Mouse (Mus musculus) MEL (cell line): Measurements from ENCODE around the gene Sept8. TPM values are rescaled to one million over a fixed set of nuclear protein-coding genes. Genes with fewer than 3 reads are reported as not detected.

ENCODE experiments used
- DNase-seq: peaks from one replicate; pipeline ENCODE4 v3.0.0; 2011; ENCODE audit warnings: low read depth, low spot score
- H3K27ac ChIP-seq: 2 replicates; pipeline ENCODE4 v1.5.1; 2012; ENCODE audit warnings: low read depth, mild to moderate bottlenecking, control low read depth, low read length, moderate library complexity; ENCODE audit not compliant: control insufficient read depth
- H3K27me3 ChIP-seq, 2 experiments: fragments of 150-350 bp in 1 of 2; sonication (generic) in 1 of 2; 2 replicates each; pipeline ENCODE4 v1.6.1; 2012; ENCODE audit warnings: low read length in 2 of 2, mild to moderate bottlenecking in 2 of 2, improper control_type of control experiment in 1 of 2, moderate library complexity in 1 of 2; ENCODE audit not compliant: insufficient read depth in 2 of 2, control insufficient read depth in 1 of 2
- H3K36me3 ChIP-seq, 2 experiments: 2 replicates each; pipeline ENCODE4 v1.6.1; 2012 to 2014; ENCODE audit warnings: low read length in 2 of 2, improper control_type of control experiment in 1 of 2, inconsistent platforms in 1 of 2, mild to moderate bottlenecking in 1 of 2; ENCODE audit not compliant: insufficient read depth in 2 of 2, control insufficient read depth in 1 of 2
- H3K4me1 ChIP-seq, 2 experiments: fragments of 150-350 bp in 1 of 2; sonication (generic) in 1 of 2; 2 replicates each; pipeline ENCODE4 v1.6.1; 2012; ENCODE audit warnings: low read length in 2 of 2, improper control_type of control experiment in 1 of 2, mild to moderate bottlenecking in 1 of 2; ENCODE audit not compliant: insufficient read depth in 2 of 2, control insufficient read depth in 1 of 2
- H3K4me3 ChIP-seq, 2 experiments: fragments of 150-350 bp in 1 of 2; sonication (generic) in 1 of 2; 2 replicates each; pipeline ENCODE4 v1.5.1; 2012; ENCODE audit warnings: low read depth in 2 of 2, low read length in 2 of 2, mild to moderate bottlenecking in 2 of 2, moderate library complexity in 2 of 2, control low read depth in 1 of 2, improper control_type of control experiment in 1 of 2; ENCODE audit not compliant: control insufficient read depth in 1 of 2, insufficient read depth in 1 of 2
- H3K79me2 ChIP-seq: 2 replicates; pipeline ENCODE4 v1.6.1; 2012; ENCODE audit warnings: mild to moderate bottlenecking, low read length, moderate library complexity; ENCODE audit not compliant: control insufficient read depth, poor library complexity, insufficient read depth
- H3K9ac ChIP-seq: 2 replicates; pipeline ENCODE4 v1.6.1; 2012; ENCODE audit warnings: low read depth, mild to moderate bottlenecking, control low read depth, low read length, moderate library complexity; ENCODE audit not compliant: control insufficient read depth, poor library complexity, severe bottlenecking
- H3K9me3 ChIP-seq: fragments of 150-350 bp; sonication (generic); replicated peaks from 2 replicates; pipeline ENCODE4 v1.6.1; 2012; ENCODE audit warnings: mild to moderate bottlenecking, low read length, improper control_type of control experiment, moderate library complexity; ENCODE audit not compliant: insufficient read depth
- BHLHE40 ChIP-seq: IDR thresholded peaks from 2 replicates; pipeline ENCODE4 v1.6.1; 2012; ENCODE audit warnings: low read depth, mild to moderate bottlenecking, inconsistent platforms, low read length, improper control_type of control experiment, borderline replicate concordance
- CHD1 ChIP-seq: IDR thresholded peaks from 2 replicates; pipeline ENCODE4 v1.6.1; 2012; ENCODE audit warnings: low read depth, mild to moderate bottlenecking, inconsistent platforms, low read length, improper control_type of control experiment
- CHD2 ChIP-seq: IDR thresholded peaks from 2 replicates; pipeline ENCODE4 v1.6.1; 2011; ENCODE audit warnings: low read length, improper control_type of control experiment
- CTCF ChIP-seq, 3 experiments: IDR thresholded peaks in 2 of 3; conservative IDR thresholded peaks in 1 of 3; 2 replicates each; pipeline ENCODE4 v1.5.1; 2011 to 2012; ENCODE audit warnings: low read length in 3 of 3, low read depth in 2 of 3, mild to moderate bottlenecking in 2 of 3, improper control_type of control experiment in 1 of 3, inconsistent platforms in 1 of 3, mixed read lengths in 1 of 3, moderate library complexity in 1 of 3; ENCODE audit not compliant: control insufficient read depth in 1 of 3, insufficient read depth in 1 of 3, poor library complexity in 1 of 3, severe bottlenecking in 1 of 3
- E2F4 ChIP-seq: IDR thresholded peaks from 2 replicates; pipeline ENCODE4 v1.6.1; 2011; ENCODE audit warnings: low read depth, low read length, improper control_type of control experiment, borderline replicate concordance
- ELF1 ChIP-seq: IDR thresholded peaks from 2 replicates; pipeline ENCODE4 v1.6.1; 2014; ENCODE audit warnings: low read depth, mild to moderate bottlenecking, inconsistent platforms, low read length, improper control_type of control experiment, moderate library complexity
- ETS1 ChIP-seq: IDR thresholded peaks from 2 replicates; pipeline ENCODE4 v1.6.1; 2012; ENCODE audit warnings: low read depth, mild to moderate bottlenecking, inconsistent platforms, low read length, improper control_type of control experiment, moderate library complexity
- HCFC1 ChIP-seq: IDR thresholded peaks from 2 replicates; pipeline ENCODE4 v1.6.1; 2012; ENCODE audit warnings: low read depth, mild to moderate bottlenecking, inconsistent platforms, low read length, improper control_type of control experiment, moderate library complexity
- JUND ChIP-seq: IDR thresholded peaks from 2 replicates; pipeline ENCODE4 v1.6.1; 2011; ENCODE audit warnings: low read depth, mild to moderate bottlenecking, improper control_type of control experiment, low read length
- KAT2A ChIP-seq: conservative IDR thresholded peaks from 2 replicates; pipeline ENCODE4 v1.6.1; 2012; ENCODE audit warnings: low read depth, low read length, improper control_type of control experiment, inconsistent platforms
- MAFK ChIP-seq: IDR thresholded peaks from 2 replicates; pipeline ENCODE4 v1.6.1; 2011; ENCODE audit warnings: low read depth, mild to moderate bottlenecking, low read length, improper control_type of control experiment, borderline replicate concordance
- MAX ChIP-seq: IDR thresholded peaks from 2 replicates; pipeline ENCODE4 v1.6.1; 2011; ENCODE audit warnings: low read length, improper control_type of control experiment
- MAZ ChIP-seq: IDR thresholded peaks from 2 replicates; pipeline ENCODE4 v1.6.1; 2012; ENCODE audit warnings: low read depth, mild to moderate bottlenecking, inconsistent platforms, low read length, improper control_type of control experiment
- MEF2A ChIP-seq: IDR thresholded peaks from 2 replicates; pipeline ENCODE4 v1.6.1; 2014; ENCODE audit warnings: low read depth, mild to moderate bottlenecking, inconsistent platforms, low read length, improper control_type of control experiment; ENCODE audit not compliant: poor library complexity, insufficient replicate concordance, severe bottlenecking; ENCODE audit errors: extremely low read depth
- MYC ChIP-seq: IDR thresholded peaks from 2 replicates; pipeline ENCODE4 v1.6.1; 2011; ENCODE audit warnings: low read depth, mild to moderate bottlenecking, low read length, improper control_type of control experiment, moderate library complexity
- NRF1 ChIP-seq: IDR thresholded peaks from 2 replicates; pipeline ENCODE4 v1.6.1; 2014; ENCODE audit warnings: low read depth, mild to moderate bottlenecking, inconsistent platforms, low read length, improper control_type of control experiment, moderate library complexity; ENCODE audit not compliant: poor library complexity, insufficient read depth, severe bottlenecking
- POLR2A ChIP-seq, 2 experiments: IDR thresholded peaks; 2 replicates each; pipeline ENCODE4 v1.6.1; 2011 to 2012; ENCODE audit warnings: low read length in 2 of 2, mild to moderate bottlenecking in 2 of 2, control low read depth in 1 of 2, improper control_type of control experiment in 1 of 2, low read depth in 1 of 2, moderate library complexity in 1 of 2; ENCODE audit not compliant: control insufficient read depth in 1 of 2, insufficient read depth in 1 of 2, poor library complexity in 1 of 2
- POLR2AphosphoS2 ChIP-seq: IDR thresholded peaks from 2 replicates; pipeline ENCODE4 v1.6.1; 2011; ENCODE audit warnings: low read length, improper control_type of control experiment
- POLR2AphosphoS5 ChIP-seq: IDR thresholded peaks from 2 replicates; pipeline ENCODE4 v1.6.1; 2012; ENCODE audit warnings: low read depth, borderline replicate concordance, mild to moderate bottlenecking, inconsistent platforms, low read length, moderate library complexity, mixed read lengths
- RAD21 ChIP-seq: IDR thresholded peaks from 2 replicates; pipeline ENCODE4 v1.6.1; 2011; ENCODE audit warnings: mild to moderate bottlenecking, low read depth, low read length, improper control_type of control experiment
- RCOR1 ChIP-seq: IDR thresholded peaks from 2 replicates; pipeline ENCODE4 v1.6.1; 2012; ENCODE audit warnings: low read depth, mild to moderate bottlenecking, inconsistent platforms, low read length, improper control_type of control experiment
- SIN3A ChIP-seq: IDR thresholded peaks from 2 replicates; pipeline ENCODE4 v1.6.1; 2012; ENCODE audit warnings: low read length, improper control_type of control experiment, inconsistent platforms
- SMC3 ChIP-seq: IDR thresholded peaks from 2 replicates; pipeline ENCODE4 v1.6.1; 2011; ENCODE audit warnings: low read depth, low read length, improper control_type of control experiment
- TAL1 ChIP-seq: IDR thresholded peaks from 2 replicates; pipeline ENCODE4 v1.6.1; 2012; ENCODE audit warnings: mild to moderate bottlenecking, inconsistent platforms, low read length, moderate library complexity, mixed read lengths
- TBP ChIP-seq: IDR thresholded peaks from 2 replicates; pipeline ENCODE4 v1.8.0; 2011; ENCODE audit warnings: low read depth, low read length, improper control_type of control experiment
- UBTF ChIP-seq: IDR thresholded peaks from 2 replicates; pipeline ENCODE4 v1.6.1; 2012; ENCODE audit warnings: low read depth, mild to moderate bottlenecking, inconsistent platforms, low read length, improper control_type of control experiment, moderate library complexity, borderline replicate concordance; ENCODE audit not compliant: insufficient read depth
- USF1 ChIP-seq: IDR thresholded peaks from 2 replicates; pipeline ENCODE4 v1.6.1; 2014; ENCODE audit warnings: low read depth, mild to moderate bottlenecking, inconsistent platforms, low read length, improper control_type of control experiment, moderate library complexity
- USF2 ChIP-seq, 2 experiments: IDR thresholded peaks; 2 replicates each; pipeline ENCODE4 v1.6.1; 2011 to 2012; ENCODE audit warnings: improper control_type of control experiment in 2 of 2, low read length in 2 of 2, borderline replicate concordance in 1 of 2, inconsistent platforms in 1 of 2, low read depth in 1 of 2, mild to moderate bottlenecking in 1 of 2; ENCODE audit not compliant: insufficient read depth in 1 of 2
- ZC3H11A ChIP-seq: IDR thresholded peaks from 2 replicates; pipeline ENCODE4 v1.6.1; 2012; ENCODE audit warnings: low read depth, mild to moderate bottlenecking, inconsistent platforms, low read length, improper control_type of control experiment
- ZKSCAN1 ChIP-seq: IDR thresholded peaks from 2 replicates; pipeline ENCODE4 v1.6.1; 2012; ENCODE audit warnings: low read depth, mild to moderate bottlenecking, inconsistent platforms, low read length, improper control_type of control experiment, moderate library complexity
- polyA plus RNA-seq, 2 experiments: library from polyadenylated mRNA; stranded (reverse) in 1 of 2; unstranded in 1 of 2; fragments of >175 nt in 1 of 2; fragments of >200 nt in 1 of 2; gene quantifications; 2 replicates each; pipeline versions ENCODE4 v1.2.1 to v1.2.4; 2012; ENCODE audit warnings: low replicate concordance in 2 of 2, low read depth in 1 of 2; ENCODE audit not compliant: insufficient read length in 2 of 2, insufficient read depth in 1 of 2, missing spikeins in 1 of 2
- total RNA-seq: library from RNA; depleted of rRNA; stranded (reverse); fragments of 300-350 nt; gene quantifications from 2 replicates; pipeline ENCODE4 v1.2.3, GENCODE M21; 2012

The Sept8 gene
- total and polyA plus RNA-seq, 3 experiments, result 196 to 294 (median 278) TPM

- TF ChIP-seq CTCF (IDR thresholded peaks at IDR 0.05 in 2 of 3, conservative IDR thresholded peaks at IDR 0.05 in 1 of 3; ENCODE audit: control insufficient read depth in 1 of 3, insufficient read depth in 1 of 3, low read depth in 2 of 3, low read length in 3 of 3, poor library complexity in 1 of 3, severe bottlenecking in 1 of 3), result no peak
- peak; percentile 78 for TF ChIP-seq ELF1
- TF ChIP-seq CHD1, result no peak
- TF ChIP-seq ZC3H11A, result no peak
- peak; percentile 93 for TF ChIP-seq MAZ
- TF ChIP-seq JUND, result peak; percentile 100
- no peak; the same call in 1 of the 2 replicates for TF ChIP-seq SMC3
- TF ChIP-seq MAFK, result no peak; the same call in 1 of the 2 replicates
- TF ChIP-seq NRF1, result no peak
- peak; percentile 74 for TF ChIP-seq POLR2AphosphoS2
- TF ChIP-seq ETS1, result peak; percentile 92
- TF ChIP-seq USF2 (IDR thresholded peaks at IDR 0.05; ENCODE audit: borderline replicate concordance in 1 of 2, insufficient read depth in 1 of 2, low read depth in 1 of 2, low read length in 2 of 2), result no peak
- TF ChIP-seq, all 39 proteins: peak for 25
These were observed 298 bp upstream of the Sept8 start (continued) for GRCm38 (mm10) chr11:53518759-53519158.

GRCm38 (mm10) chr11:53520122-53520978 lies 1.3 kb downstream of the Sept8 start:
- Histone ChIP-seq H3K4me1 (peaks cover 27 to 54% of the 10 kb centered on the region in 2 experiments), H3K36me3 (peaks cover 6 to 47% of the 10 kb centered on the region in 2 experiments), H3K4me3 (peak overlapping the region; percentile 70 to 75), H3K27me3 (no peaks in the 10 kb centered on the region), H3K79me2 (peaks cover 59% of the 10 kb centered on the region), H3K27ac (peak overlapping the region; percentile 98), H3K9me3 (no peaks in the 10 kb centered on the region), H3K9ac (peak overlapping the region; percentile 95)
- peak; percentile 97 for DNase-seq
- TF ChIP-seq MAX, result peak; percentile 73
- no peak for TF ChIP-seq RAD21
- no peak; the same call in 1 of the 2 replicates for TF ChIP-seq E2F4
- no peak for TF ChIP-seq NRF1
- TF ChIP-seq CHD2, result peak; percentile 47
- peak; percentile 91; the same call in 1 of the 2 replicates for TF ChIP-seq MEF2A
- no peak for TF ChIP-seq ZKSCAN1
- TF ChIP-seq ETS1, result peak; percentile 92
- no peak for TF ChIP-seq USF2 (IDR thresholded peaks at IDR 0.05; ENCODE audit: borderline replicate concordance in 1 of 2, insufficient read depth in 1 of 2, low read depth in 1 of 2, low read length in 2 of 2)
- no peak for TF ChIP-seq KAT2A
- TF ChIP-seq USF1, result peak; percentile 56; the same call in 1 of the 2 replicates
- peak; percentile 1; the same call in 1 of the 2 replicates for TF ChIP-seq SMC3
- no peak for TF ChIP-seq UBTF
- no peak for TF ChIP-seq ZC3H11A
- no peak; the same call in 1 of the 2 replicates for TF ChIP-seq MAFK
- peak; percentile 97 for TF ChIP-seq MAZ
- peak; percentile 76 for TF ChIP-seq HCFC1
- TF ChIP-seq MYC, result peak; percentile 85
- TF ChIP-seq POLR2AphosphoS5, result peak; percentile 17; the same call in 1 of the 2 replicates
- TF ChIP-seq JUND, result no peak
- TF ChIP-seq SIN3A, result peak; percentile 82; the same call in 1 of the 2 replicates
- 0 out of 2 replicates have a peak, but pooled peaks have one; percentile 40 for TF ChIP-seq RCOR1
- TF ChIP-seq TAL1, result 0 out of 2 replicates have a peak, but pooled peaks have one; percentile 20
- TF ChIP-seq TBP, result peak; percentile 83
- TF ChIP-seq POLR2A (IDR thresholded peaks at IDR 0.05; ENCODE audit: control insufficient read depth in 1 of 2, insufficient read depth in 1 of 2, low read depth in 1 of 2, low read length in 2 of 2, poor library complexity in 1 of 2), result peak; percentile 59 to 89; a peak in 3 of 4 replicates
- peak; percentile 79 for TF ChIP-seq BHLHE40
- TF ChIP-seq POLR2AphosphoS2, result peak; percentile 89
